Mouse (Mus musculus): ENCODE measurements around the gene Bend7. TPM values are rescaled to one million over a fixed set of nuclear protein-coding genes. Genes with fewer than 3 reads are reported as not detected.
A peak's percentile ranks its signal among the peaks of the same experiment; 100 is the strongest.

Bend7 gene
- 0.69 and 1.2 TPM in 2 replicates for total RNA-seq (2017)

- peak; percentile 18; the same call in 1 of the 2 replicates for ATAC-seq (replicated peaks; ENCODE audit: low read depth, poor library complexity, severe bottlenecking)
Measured at GRCm38 (mm10) chr2:4717769-4718661, at the start of gene Bend7. Gene Bend7 (plus strand): TSS chr2:4717831.

- ATAC-seq (replicated peaks; ENCODE audit: low read depth, poor library complexity, severe bottlenecking), result no peak
Measured at GRCm38 (mm10) chr2:4668626-4669025, 49.0 kb upstream of the Bend7 start.

GRCm38 (mm10) chr2:4669701-4670100 is 47.9 kb upstream of the Bend7 start:
- no peak for ATAC-seq (replicated peaks; ENCODE audit: low read depth, poor library complexity, severe bottlenecking)

- no peak for ATAC-seq (replicated peaks; ENCODE audit: low read depth, poor library complexity, severe bottlenecking)
Measured at GRCm38 (mm10) chr2:4671636-4672035, 46.0 kb upstream of the Bend7 start.

GRCm38 (mm10) chr2:4679886-4680285 is 37.7 kb upstream of the Bend7 start:
- ATAC-seq (replicated peaks; ENCODE audit: low read depth, poor library complexity, severe bottlenecking), result no peak

GRCm38 (mm10) chr2:4711262-4711661 is 6.4 kb upstream of the Bend7 start:
- ATAC-seq (replicated peaks; ENCODE audit: low read depth, poor library complexity, severe bottlenecking), result peak; percentile 95

- ATAC-seq (replicated peaks; ENCODE audit: low read depth, poor library complexity, severe bottlenecking), result peak; percentile 26; the same call in 1 of the 2 replicates
Measured at GRCm38 (mm10) chr2:4717081-4717768, 406 bp upstream of the Bend7 start.

GRCm38 (mm10) chr2:4723088-4723487 is 5.5 kb downstream of the Bend7 start:
- ATAC-seq (replicated peaks; ENCODE audit: low read depth, poor library complexity, severe bottlenecking), result no peak

GRCm38 (mm10) chr2:4730161-4730560 is 12.5 kb downstream of the Bend7 start:
- ATAC-seq (replicated peaks; ENCODE audit: low read depth, poor library complexity, severe bottlenecking), result no peak

- ATAC-seq (replicated peaks; ENCODE audit: low read depth, poor library complexity, severe bottlenecking), result no peak
Measured at GRCm38 (mm10) chr2:4733971-4734370, 16.3 kb downstream of the Bend7 start.

- ATAC-seq (replicated peaks; ENCODE audit: low read depth, poor library complexity, severe bottlenecking), result no peak
Measured at GRCm38 (mm10) chr2:4736095-4736797, 18.6 kb downstream of the Bend7 start.

- no peak for ATAC-seq (replicated peaks; ENCODE audit: low read depth, poor library complexity, severe bottlenecking)
Measured at GRCm38 (mm10) chr2:4736798-4737155, 19.1 kb downstream of the Bend7 start.

- no peak for ATAC-seq (replicated peaks; ENCODE audit: low read depth, poor library complexity, severe bottlenecking)
Measured at GRCm38 (mm10) chr2:4751918-4752317, 34.3 kb downstream of the Bend7 start.

GRCm38 (mm10) chr2:4755716-4756115 is 38.1 kb downstream of the Bend7 start:
- no peak for ATAC-seq (replicated peaks; ENCODE audit: low read depth, poor library complexity, severe bottlenecking)

GRCm38 (mm10) chr2:4757218-4757617 is 39.6 kb downstream of the Bend7 start:
- no peak for ATAC-seq (replicated peaks; ENCODE audit: low read depth, poor library complexity, severe bottlenecking)

GRCm38 (mm10) chr2:4760741-4761140 is 43.1 kb downstream of the Bend7 start:
- no peak for ATAC-seq (replicated peaks; ENCODE audit: low read depth, poor library complexity, severe bottlenecking)

- ATAC-seq (replicated peaks; ENCODE audit: low read depth, poor library complexity, severe bottlenecking), result no peak
Measured at GRCm38 (mm10) chr2:4761906-4762305, 44.3 kb downstream of the Bend7 start.

- no peak for ATAC-seq (replicated peaks; ENCODE audit: low read depth, poor library complexity, severe bottlenecking)
Measured at GRCm38 (mm10) chr2:4764071-4764470, 46.4 kb downstream of the Bend7 start.

GRCm38 (mm10) chr2:4770376-4770775 is 52.7 kb downstream of the Bend7 start:
- no peak for ATAC-seq (replicated peaks; ENCODE audit: low read depth, poor library complexity, severe bottlenecking)

GRCm38 (mm10) chr2:4773911-4774310 is 56.3 kb downstream of the Bend7 start:
- no peak for ATAC-seq (replicated peaks; ENCODE audit: low read depth, poor library complexity, severe bottlenecking)

GRCm38 (mm10) chr2:4777291-4777690 is 59.7 kb downstream of the Bend7 start:
- ATAC-seq (replicated peaks; ENCODE audit: low read depth, poor library complexity, severe bottlenecking), result 0 out of 2 replicates have a peak, but pooled peaks have one; percentile 22

All from common myeloid progenitor, adult 5-6 weeks (primary cell).